Mouse (Mus musculus) liver (tissue): Measurements from ENCODE around the gene Ttc9.

Experiments
- DNase-seq: peaks from one replicate; pipeline ENCODE4 v3.0.0-alpha.2; 2020; ENCODE audit warnings: mixed read lengths

Ttc9 gene

GRCm38 (mm10) chr12:81630915-81631660 lies at the start of gene Ttc9:
Ttc9 (plus strand) TSS chr12:81631249.
- DNase-seq, result peak; percentile 12

- peak; percentile 99 for DNase-seq
Measured at GRCm38 (mm10) chr12:81594902-81595671, 36.0 kb upstream of the Ttc9 start, which contains the start of gene Med6. Med6 (minus strand) TSS chr12:81595008.

GRCm38 (mm10) chr12:81596547-81597262 lies 34.3 kb upstream of the Ttc9 start:
- DNase-seq, result peak; percentile 43

- no peak for DNase-seq
Measured at GRCm38 (mm10) chr12:81604995-81605784, 25.9 kb upstream of the Ttc9 start.

- no peak for DNase-seq
Measured at GRCm38 (mm10) chr12:81609445-81609844, 21.6 kb upstream of the Ttc9 start.

GRCm38 (mm10) chr12:81615807-81616206 lies 15.2 kb upstream of the Ttc9 start:
- DNase-seq, result no peak

GRCm38 (mm10) chr12:81616980-81617379 lies 14.1 kb upstream of the Ttc9 start:
- DNase-seq, result no peak

GRCm38 (mm10) chr12:81619302-81619701 lies 11.7 kb upstream of the Ttc9 start:
- DNase-seq, result peak; percentile 50

GRCm38 (mm10) chr12:81623377-81623776 lies 7.7 kb upstream of the Ttc9 start:
- no peak for DNase-seq

GRCm38 (mm10) chr12:81626226-81626861 lies 4.7 kb upstream of the Ttc9 start:
- no peak for DNase-seq

GRCm38 (mm10) chr12:81627426-81627825 lies 3.6 kb upstream of the Ttc9 start:
- no peak for DNase-seq

GRCm38 (mm10) chr12:81628091-81628490 lies 3.0 kb upstream of the Ttc9 start:
- DNase-seq, result no peak

- peak; percentile 5 for DNase-seq
Measured at GRCm38 (mm10) chr12:81630520-81630914, 532 bp upstream of the Ttc9 start.

GRCm38 (mm10) chr12:81631661-81632401 lies 782 bp downstream of the Ttc9 start:
- no peak for DNase-seq

GRCm38 (mm10) chr12:81633246-81633645 lies 2.2 kb downstream of the Ttc9 start:
- no peak for DNase-seq

GRCm38 (mm10) chr12:81640656-81641055 lies 9.6 kb downstream of the Ttc9 start:
- no peak for DNase-seq

- no peak for DNase-seq
Measured at GRCm38 (mm10) chr12:81642361-81643082, 11.5 kb downstream of the Ttc9 start.

GRCm38 (mm10) chr12:81646811-81647210 lies 15.8 kb downstream of the Ttc9 start:
- DNase-seq, result no peak

- DNase-seq, result no peak
Measured at GRCm38 (mm10) chr12:81653344-81653743, 22.3 kb downstream of the Ttc9 start.

GRCm38 (mm10) chr12:81657321-81657720 lies 26.3 kb downstream of the Ttc9 start:
- no peak for DNase-seq

GRCm38 (mm10) chr12:81658086-81658485 lies 27.0 kb downstream of the Ttc9 start:
- no peak for DNase-seq
